Mouse (Mus musculus) frontal cortex, postnatal 10 days (tissue): ENCODE measurements around the gene Gm32687.
A peak's percentile ranks its signal among the peaks of the same experiment; 100 is the strongest.
"Not testable (repeated sequence)": the region's sequence is repeated elsewhere in the genome, so short reads cannot be mapped to it uniquely, and the experiment has no call there.

Source experiments
- DNase-seq, 2 experiments: peaks; one replicate each; pipeline ENCODE4 v3.0.0; 2022; ENCODE audit warnings: low spot score in 2 of 2, mixed read lengths in 1 of 2

Gene Gm32687

GRCm38 (mm10) chr10:81863409-81864407, at the start of gene Gm32687:
TSS of gene Gm32687 (plus strand) at chr10:81863934.
- DNase-seq, result peak; percentile 3 to 4

GRCm38 (mm10) chr10:81846219-81846618, 17.5 kb upstream of the Gm32687 start:
- not testable (repeated sequence) for DNase-seq

DNA sequence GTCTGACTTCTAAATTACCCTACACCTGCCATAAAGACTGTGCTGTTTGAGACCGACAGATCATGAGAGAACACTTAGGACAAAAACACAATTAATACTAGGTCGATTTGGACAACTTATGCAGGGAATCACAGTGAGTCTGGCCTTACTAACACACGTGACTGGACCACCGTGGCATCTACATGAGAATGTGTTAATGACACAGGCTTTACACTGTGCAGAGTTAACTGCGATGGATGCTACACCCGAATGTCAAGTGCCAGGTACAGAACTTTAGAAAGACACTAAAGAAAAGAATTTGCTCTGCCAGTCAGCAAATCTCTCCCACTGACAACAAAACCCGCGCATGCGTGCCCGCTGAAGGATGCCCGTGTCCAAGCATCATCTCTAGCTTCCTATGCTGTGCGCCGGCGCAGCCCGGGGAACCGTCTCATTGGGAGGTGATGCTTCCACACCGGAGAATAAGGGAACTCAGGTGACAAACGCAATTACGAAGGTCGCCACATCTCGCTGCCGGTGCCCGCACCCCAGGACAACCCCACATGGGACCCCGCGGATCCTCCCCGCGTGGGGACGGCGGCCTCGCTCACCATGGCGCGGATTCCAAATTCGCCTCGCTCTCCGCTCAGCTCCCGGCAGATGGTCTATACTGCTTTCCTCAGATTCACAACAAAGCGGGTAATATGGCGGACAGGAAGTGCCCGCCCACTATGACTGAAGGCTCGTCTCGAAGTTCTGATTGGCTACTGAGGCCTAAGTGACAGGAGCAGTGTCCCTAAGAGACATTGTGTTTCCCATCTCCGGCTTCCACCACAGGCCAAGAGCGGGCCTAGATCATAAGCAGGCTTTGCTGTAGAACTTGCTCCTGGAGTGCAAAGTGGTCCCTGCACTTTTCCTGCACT, 66.4 kb downstream of the Gm32687 start, which contains the start of gene Zfp781:
TSS of gene Zfp781 (minus strand) at position 639 of the 902 bp plus-strand sequence.
- not testable (repeated sequence) for DNase-seq
